Mouse (Mus musculus) liver, postnatal 0 days (tissue): ENCODE data around the gene Gmnc.

Experiments used
- CTCF ChIP-seq: sonication (generic); IDR thresholded peaks from 2 replicates; pipeline ENCODE4 v1.5.1; 2016; ENCODE audit warnings: antibody characterized with exemption, low read depth
- EP300 ChIP-seq: IDR thresholded peaks from 2 replicates; pipeline ENCODE4 v1.6.1; 2016; ENCODE audit warnings: antibody characterized with exemption, low read depth, mild to moderate bottlenecking

DNA sequence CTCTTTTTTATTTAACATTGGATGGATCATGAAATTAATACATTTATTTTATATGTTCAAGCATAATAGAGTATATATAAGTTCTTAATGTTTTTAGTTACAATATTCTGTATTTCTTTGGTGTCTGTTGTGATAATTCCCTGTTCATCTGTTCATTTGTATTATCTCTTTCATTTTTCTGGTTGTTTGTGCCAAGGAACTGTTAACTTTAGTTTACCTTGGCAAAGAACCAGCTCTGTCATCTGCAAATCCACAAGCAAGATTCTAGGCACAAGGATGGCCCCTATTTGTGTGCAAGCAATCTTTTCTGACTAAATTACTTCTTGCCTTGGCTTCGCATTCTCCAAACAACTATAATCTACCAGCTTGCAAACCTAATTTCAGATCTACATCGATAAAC is 31.3 kb upstream of the Gmnc start:
- TF ChIP-seq CTCF: no peak
- no peak for TF ChIP-seq EP300
